Mouse (Mus musculus) embryonic fibroblast, embryonic 13.5 days (primary cell): Measurements from ENCODE around the gene Grap.

Experiments
- CTCF ChIP-seq: IDR thresholded peaks from 2 replicates; pipeline ENCODE4 v1.5.1; 2011; ENCODE audit warnings: mild to moderate bottlenecking, control low read depth, low read length, moderate library complexity, borderline replicate concordance; ENCODE audit not compliant: insufficient read depth
- POLR2A ChIP-seq: IDR thresholded peaks from 2 replicates; pipeline ENCODE4 v1.6.1; 2011; ENCODE audit warnings: low read depth, mild to moderate bottlenecking, control low read depth, low read length, moderate library complexity

DNA sequence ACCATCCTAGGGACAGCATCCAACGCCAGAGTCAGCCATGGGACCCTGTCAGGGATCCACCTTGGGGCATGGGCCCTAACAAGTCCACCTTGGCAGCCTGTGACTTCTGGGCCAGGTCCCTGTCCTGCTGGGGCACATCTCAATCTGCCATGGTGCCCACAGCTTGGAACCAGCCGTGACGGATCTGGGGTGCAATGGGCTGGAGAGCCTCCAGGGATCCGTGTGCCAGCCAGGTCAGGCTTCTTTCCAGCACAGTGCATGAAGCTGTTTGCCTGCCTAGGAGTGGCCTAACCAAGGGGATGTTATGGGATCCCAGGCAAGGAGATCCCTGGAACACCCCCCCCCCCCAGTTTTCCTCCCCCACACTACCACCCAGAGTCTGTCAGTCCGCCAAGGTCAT, 39.9 kb downstream of the Grap start:
- no peak for TF ChIP-seq POLR2A
- TF ChIP-seq CTCF = no peak
